Mouse (Mus musculus): ENCODE data around the gene Fshb.

Gene Fshb

DNA sequence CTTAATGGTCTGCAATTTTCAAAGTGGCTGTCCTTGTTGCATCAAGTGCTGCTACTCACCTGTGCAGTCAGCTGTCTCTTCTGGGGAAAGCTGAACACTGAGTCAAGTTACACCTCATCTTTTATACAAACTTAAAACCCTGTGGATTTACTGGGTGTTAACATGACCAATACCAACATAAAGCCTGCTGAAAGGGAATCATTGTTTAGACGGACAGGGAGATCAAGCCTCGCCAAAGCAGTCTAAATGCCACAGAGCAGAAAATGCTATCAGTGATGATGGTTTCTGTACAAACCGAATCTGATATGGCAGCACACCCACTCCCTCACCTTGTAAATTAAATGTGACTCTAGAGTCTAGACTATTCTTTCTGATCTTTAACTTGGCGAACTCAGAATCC lies at the start of gene Fshb:
Fshb (minus strand) TSS at position 101 of the 400 bp plus-strand sequence.
- no peak for DNase-seq (ENCODE audit: low read depth)

DNA sequence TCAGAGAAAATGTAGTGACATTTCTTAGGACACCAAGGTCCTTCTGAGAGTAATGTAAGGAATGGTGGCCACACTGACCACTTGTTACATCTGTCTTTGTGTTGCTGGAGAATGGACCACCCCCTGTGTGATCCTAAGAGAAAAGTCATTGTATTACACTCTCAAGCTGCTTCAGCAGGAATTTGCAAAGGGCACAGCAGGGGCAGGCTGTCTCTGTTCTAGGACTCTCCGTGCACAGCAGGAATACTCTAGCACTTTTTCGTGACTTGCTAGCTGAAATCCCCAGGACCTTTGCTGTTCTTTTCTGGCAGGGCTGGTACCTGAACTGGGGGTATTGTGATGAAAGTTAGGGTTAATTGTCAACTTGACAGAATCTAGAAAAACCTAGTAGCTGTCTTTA lies 24.8 kb upstream of the Fshb start:
- DNase-seq (ENCODE audit: low read depth), result no peak

DNA sequence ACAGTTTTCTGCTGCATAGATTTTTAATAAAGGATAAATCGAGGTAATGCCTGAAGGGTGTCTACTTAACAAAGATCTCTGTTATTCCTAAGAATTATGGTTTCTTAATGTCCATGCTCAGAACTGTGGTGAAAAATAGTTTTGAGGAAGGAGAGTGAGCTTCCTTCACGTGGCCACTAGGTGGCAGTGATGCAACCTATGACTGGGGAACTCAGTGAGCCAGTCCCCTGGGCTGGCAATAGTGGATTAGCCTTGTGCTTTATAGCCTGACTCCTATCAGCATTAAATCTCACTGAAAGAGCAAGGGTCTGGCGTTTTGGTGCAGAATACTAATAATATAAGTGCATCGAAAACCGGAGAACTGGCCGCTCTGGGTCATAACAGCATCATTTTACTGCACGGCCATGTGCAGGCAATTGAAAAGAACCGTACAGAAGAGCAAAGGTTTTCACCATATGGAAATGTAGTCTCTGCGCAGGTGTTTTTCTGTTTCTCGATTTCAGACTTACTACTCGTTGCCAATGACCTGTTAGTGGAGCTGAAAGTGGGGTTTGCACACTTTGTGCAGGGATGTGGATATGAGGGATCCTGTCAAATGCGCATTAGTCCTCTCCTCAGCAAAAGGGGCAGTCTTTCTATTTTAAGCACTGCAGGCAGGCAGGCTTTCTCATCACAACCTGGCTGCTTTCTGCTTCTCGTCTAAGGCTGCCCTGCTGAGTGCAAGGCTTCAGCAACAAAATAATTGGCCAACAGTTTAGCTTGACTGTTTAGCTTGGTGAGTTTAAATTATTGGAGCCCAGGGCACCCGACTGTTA lies 23.8 kb upstream of the Fshb start:
- peak; percentile 14 for DNase-seq (ENCODE audit: low read depth)

DNA sequence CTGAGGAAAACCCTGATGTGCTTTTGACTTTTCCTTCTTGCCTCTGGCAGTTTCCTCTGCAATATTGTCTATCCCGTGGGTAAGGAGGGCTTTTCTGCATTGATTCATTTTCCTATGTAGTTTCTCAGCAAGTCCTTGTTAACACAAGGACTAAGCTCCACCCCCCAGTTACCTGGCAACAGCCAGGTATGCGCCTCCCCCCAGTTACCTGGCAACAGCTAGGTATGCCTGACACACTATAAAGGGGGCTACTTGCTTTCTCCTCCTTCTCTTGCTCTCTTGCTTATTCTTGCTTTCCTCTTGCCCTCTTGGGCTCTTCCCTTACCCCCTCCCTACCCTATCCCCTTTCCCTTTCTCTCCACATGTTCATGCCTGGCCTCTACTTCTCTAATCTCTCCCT lies 3.8 kb upstream of the Fshb start:
- no peak for DNase-seq (ENCODE audit: low read depth)

DNA sequence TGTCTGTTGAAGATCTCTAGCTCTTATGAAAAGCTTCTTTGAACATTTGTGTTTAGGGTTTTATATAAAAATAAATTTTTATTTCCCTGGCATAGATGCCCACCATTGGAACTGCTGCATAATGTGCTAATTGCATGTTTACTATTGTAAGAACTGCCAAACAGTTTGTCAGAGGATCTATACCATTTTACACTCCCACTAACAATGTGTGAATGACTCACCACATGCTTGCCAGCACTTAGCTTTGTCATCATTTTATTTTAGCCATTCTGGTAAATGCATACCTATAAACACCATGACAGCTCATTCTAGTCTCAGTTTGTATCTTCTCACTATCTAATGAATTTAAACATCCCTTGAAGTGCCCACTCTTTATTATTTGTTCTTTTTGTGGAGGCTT lies 13.5 kb downstream of the Fshb start:
- no peak for DNase-seq (ENCODE audit: low read depth)

DNA sequence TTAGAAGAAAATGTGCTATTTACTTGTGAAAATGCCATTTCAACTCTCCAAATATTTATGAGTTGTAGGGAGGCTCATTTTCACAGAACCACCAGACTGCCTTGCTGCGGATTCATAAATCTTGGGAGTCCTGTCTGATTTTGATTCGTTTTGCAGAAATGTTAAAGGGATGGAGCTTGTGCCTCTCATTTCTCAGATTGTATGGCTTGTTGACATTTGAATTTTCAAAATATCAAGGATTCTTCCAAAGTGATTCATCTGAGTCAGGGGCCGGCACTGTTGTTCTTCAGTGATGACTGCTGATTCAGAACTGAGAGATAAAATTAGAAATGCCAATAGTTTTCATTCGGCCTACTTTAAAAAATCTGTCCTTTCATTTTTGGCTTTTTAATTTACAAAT lies 18.6 kb downstream of the Fshb start:
- DNase-seq (ENCODE audit: low read depth), result no peak

DNA sequence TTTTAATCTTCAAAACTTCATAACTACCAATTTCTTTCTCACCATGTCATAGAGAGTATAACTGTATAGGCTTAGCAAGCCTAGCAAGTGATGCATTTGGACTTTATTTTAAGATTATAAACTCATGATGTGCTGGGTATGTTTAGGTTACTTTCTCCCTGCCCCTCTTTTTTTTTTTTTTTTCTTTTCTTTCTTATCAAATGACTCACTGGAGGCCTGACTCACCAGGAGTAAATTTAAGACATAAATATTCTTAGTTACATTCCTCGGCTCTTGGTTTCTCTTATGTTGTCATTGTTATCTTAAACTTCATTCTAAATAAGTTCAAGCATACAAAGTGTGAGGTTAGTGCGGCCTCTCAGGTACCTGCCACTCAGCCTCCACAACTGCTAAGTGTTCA lies 23.5 kb downstream of the Fshb start:
- no peak for DNase-seq (ENCODE audit: low read depth)

DNA sequence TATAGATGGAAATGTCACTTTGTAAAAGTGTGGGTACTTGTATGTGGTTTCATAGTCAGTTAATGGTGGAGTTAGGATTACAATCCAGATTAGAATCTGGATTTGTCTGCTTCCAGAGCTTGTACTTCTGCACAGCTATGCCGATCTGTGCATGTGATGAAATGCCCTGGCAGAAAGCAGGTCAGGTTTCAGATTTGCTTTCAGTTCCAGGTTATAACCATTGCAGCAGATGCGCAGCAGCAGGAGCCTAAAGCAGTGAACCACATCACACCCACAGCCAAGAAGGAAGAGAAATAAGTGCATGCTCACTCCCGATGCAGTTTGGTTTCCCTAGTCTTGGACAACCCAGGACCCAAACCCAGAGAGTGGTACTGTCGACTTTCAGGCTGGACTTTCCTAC lies 34.8 kb downstream of the Fshb start:
- DNase-seq (ENCODE audit: low read depth), result no peak

DNA sequence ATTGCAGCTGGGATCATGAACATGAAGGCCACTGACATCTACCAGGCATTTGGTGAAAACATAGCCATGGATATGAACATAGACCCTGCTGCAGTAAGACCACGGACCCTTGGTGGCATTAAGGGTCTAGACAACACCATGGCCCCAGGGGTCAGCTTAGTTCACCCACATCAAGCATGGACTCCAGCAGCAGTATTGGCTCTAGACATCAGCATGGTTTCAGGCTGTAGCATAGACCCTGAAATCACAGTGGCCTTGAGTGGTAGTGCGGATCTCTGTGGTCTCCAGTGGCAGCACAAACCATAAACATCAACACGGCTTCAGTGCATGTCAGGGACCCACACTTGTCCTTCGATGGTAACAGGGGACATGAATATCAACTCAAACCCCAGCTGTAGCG lies 36.7 kb downstream of the Fshb start:
- DNase-seq (ENCODE audit: low read depth), result no peak

DNA sequence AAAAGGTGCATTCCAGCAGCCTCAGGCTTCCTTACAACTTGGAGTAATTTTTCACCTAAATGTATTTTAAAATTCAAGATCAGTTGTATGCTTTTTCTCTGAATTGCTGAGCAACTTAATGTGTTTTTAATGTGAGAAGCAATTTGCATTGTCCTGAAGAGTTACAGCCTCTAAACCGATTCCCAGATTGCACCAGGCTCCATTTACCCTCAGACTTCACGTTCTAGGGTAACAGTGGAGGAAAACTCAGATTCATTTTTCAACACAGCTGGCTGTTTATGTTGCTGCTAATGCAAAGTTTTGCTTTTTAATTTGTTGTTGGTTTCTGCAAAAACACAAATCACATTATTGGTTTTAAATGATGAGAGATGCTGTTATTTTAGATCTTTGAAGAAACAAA lies 40.1 kb downstream of the Fshb start:
- DNase-seq (ENCODE audit: low read depth), result no peak

DNA sequence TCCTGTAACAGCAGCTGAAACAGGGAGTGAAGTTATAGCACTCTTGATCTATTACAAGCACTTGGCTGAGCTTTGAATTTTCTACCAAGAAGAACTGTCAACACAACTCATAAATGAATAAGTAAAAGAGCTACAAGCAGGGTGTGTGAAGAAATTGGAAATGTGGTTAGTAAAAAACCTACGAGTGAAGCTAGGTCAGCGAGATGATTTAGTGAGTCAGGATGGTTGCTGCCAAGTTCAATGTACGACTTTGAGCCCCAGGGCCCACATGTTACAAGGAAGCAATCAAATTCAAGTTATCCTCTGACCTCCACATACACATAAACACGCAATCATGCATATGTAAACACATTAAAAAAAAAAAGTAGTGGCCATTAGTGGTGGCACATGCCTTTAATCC lies 46.3 kb downstream of the Fshb start:
- no peak for DNase-seq (ENCODE audit: low read depth)

DNA sequence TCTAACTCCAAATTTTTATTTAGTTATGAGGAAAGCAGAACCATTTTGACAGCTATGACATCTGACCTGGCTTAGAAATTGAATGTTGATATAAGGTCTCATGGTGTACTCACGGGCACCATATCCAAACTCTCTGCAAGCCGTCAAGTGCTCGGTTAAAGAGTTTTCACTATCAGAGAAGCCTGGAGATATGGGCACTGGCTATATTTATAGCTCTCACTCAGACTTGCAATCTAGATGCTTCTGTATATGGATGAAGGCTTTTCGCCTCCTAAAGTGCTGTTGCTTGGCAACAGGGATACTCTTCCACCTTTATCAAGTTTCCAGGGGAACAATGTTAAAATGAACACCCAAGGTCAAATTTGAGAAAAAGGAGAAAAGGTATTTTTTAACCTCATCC lies 47.1 kb downstream of the Fshb start:
- DNase-seq (ENCODE audit: low read depth), result no peak

DNA sequence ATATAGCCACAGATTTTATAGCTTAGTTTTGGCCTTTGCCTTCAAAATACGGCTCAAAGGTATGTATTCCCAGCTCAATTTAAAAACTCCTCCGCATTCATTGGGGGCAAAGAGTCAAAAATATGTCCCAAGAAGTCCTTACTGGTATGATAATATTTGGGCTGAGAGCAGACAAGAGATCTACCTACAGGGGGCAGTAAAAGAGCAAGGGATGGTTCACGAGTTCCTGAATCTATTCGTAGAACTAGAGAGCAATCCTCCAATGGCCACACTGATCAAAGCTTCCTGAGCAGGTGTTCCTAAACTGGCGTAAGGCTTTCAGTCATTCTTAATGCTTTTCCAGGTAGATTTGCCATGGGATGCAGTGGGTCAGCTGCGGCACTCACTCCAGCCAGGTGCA lies 49.3 kb downstream of the Fshb start:
- DNase-seq (ENCODE audit: low read depth), result no peak

DNA sequence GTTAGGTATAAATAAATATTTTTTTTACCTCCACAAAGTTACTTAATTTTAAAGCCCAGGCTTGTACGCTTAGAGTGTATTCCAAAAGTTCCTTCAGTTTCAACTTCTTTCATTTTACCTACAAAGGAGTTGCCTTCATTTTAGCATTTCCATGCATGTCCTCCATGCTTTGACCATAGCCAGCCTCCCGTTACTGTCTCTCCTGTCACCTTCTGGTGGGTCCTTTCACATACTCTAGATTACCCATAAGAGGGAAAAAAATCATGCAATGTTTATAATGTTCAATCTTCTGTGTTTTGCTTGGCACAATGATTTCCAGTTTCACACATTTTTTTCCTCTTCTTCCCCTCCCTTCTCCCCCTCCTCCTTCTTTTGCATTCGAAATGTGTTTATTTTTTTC lies 53.1 kb downstream of the Fshb start:
- no peak for DNase-seq (ENCODE audit: low read depth)
